Mouse (Mus musculus) lung, postnatal 36 days (tissue): ENCODE measurements around the gene Hus1.

Experiments used
- DNase-seq: peaks from one replicate; pipeline ENCODE4 v3.0.0; 2022; ENCODE audit warnings: mixed read lengths

Gene Hus1

GRCm38 (mm10) chr11:8973166-8973565, 37.8 kb downstream of the Hus1 start, which contains the start of gene Pkd1l1:
Gene Pkd1l1, minus strand, starts transcription at chr11:8973266.
- no peak for DNase-seq

- no peak for DNase-seq
Measured at GRCm38 (mm10) chr11:8972093-8972492, 38.9 kb downstream of the Hus1 start.

- DNase-seq, result no peak
Measured at GRCm38 (mm10) chr11:8970509-8970908, 40.5 kb downstream of the Hus1 start.

- no peak for DNase-seq
Measured at GRCm38 (mm10) chr11:8968094-8968493, 42.9 kb downstream of the Hus1 start.

- DNase-seq, result no peak
Measured at GRCm38 (mm10) chr11:8958572-8958971, 52.4 kb downstream of the Hus1 start.

GRCm38 (mm10) chr11:8958108-8958507, 52.9 kb downstream of the Hus1 start:
- DNase-seq, result no peak

GRCm38 (mm10) chr11:8957023-8957422, 54.0 kb downstream of the Hus1 start:
- DNase-seq, result no peak

- peak; percentile 20 for DNase-seq
Measured at GRCm38 (mm10) chr11:8955678-8956077, 55.3 kb downstream of the Hus1 start.

- DNase-seq, result peak; percentile 27
Measured at GRCm38 (mm10) chr11:8949765-8950430, 61.1 kb downstream of the Hus1 start.

- DNase-seq, result no peak
Measured at GRCm38 (mm10) chr11:8948871-8949270, 62.1 kb downstream of the Hus1 start.

GRCm38 (mm10) chr11:8944114-8944513, 66.9 kb downstream of the Hus1 start:
- no peak for DNase-seq
